Comparison of ENCODE assay signal across 10 mouse cellular contexts in the genomic region with DNA sequence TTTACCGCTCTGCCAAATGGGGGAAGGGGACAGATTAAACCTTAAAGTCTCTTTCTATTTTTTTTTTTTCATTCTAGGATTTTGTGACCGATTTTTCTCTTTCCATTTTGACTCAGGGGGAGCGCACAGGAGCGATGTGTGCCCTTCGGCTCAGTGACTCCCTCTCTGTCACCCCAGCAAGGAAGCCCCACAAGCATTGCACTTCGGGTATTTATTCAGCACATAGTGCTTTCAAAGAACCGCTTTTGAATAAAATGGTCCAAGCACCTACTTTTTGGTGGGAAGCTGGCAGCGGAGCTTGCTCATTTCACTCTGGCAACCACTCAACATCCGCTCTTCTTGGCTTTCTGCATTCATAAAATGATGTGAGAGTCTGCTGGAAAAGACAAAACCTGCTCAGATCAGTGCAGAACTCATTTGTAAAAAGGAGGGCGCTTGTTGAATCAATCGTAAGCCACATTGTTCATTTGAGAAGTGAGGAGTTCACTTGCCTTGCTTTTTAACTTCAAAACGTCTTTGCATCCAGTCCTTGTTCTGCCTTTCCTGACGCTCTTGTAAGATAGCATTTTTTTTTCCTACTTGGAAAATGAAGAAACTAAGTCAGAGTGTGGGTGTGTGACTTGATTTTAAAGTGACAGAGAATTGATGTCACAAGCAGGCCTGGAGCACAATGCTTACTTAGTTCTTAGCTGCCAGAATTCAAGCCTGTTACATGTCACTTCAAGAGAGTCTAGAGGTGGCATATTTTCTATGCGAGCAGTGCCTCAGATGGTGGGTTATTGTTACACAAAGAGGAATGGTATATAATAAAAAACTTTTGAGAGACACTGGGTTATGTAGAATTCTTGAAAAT.
A peak's percentile ranks its signal among the peaks of the same experiment; 100 is the strongest.
DNase-seq lines count a peak whose midpoint lies in the region; ATAC-seq lines count a peak whose summit lies in the region.
"Had no signal": no experiment of that assay in that cellular context is flagged by ENCODE, and none has a peak within 500 bp of the region (broad histone marks: within the 10 kb centered on the region; RNA-seq: fewer than 3 reads in every experiment).

No protein-coding gene starts in this region.

- peaks cover 27% of the 10 kb centered on the region for H3K4me1 ChIP-seq in kidney, embryonic 15.5 days

- no peak overlapping the region for H3K4me3 ChIP-seq in kidney, embryonic 15.5 days (replicated peaks)
- H3K4me3 ChIP-seq: limb, embryonic 13.5 days had no signal

- H3K9me3 ChIP-seq in kidney, embryonic 15.5 days (replicated peaks) = no peaks in the 10 kb centered on the region
- H3K9me3 ChIP-seq: limb, embryonic 13.5 days had no signal

- H3K9ac ChIP-seq in kidney, embryonic 15.5 days = no peak overlapping the region
- H3K9ac ChIP-seq: limb, embryonic 13.5 days had no signal

- peak overlapping the region; percentile 45 for H3K27ac ChIP-seq in kidney, embryonic 15.5 days
- H3K27ac ChIP-seq: limb, embryonic 13.5 days had no signal

- H3K4me2 ChIP-seq in kidney, embryonic 15.5 days = no peak overlapping the region
- H3K4me2 ChIP-seq: limb, embryonic 13.5 days had no signal

- H3K27me3 ChIP-seq in kidney, embryonic 15.5 days = peaks cover 3% of the 10 kb centered on the region; the same call in 1 of the 2 replicates
- H3K27me3 ChIP-seq: limb, embryonic 13.5 days had no signal

- 74% methylated on average over 14 of the region's 14 CpGs for WGBS in kidney, embryonic 15.5 days

- no peak for ATAC-seq in kidney, embryonic 15.5 days (replicated peaks; ENCODE audit: low FRiP score)

- DNase-seq in kidney, adult 8-10 months = no peak
- DNase-seq in frontal cortex, postnatal 10 days (ENCODE audit: low spot score in 2 of 2) = peak; percentile 15 to 46
- peak; percentile 34 to 47 for DNase-seq in layer of hippocampus, postnatal 36 days
- DNase-seq in right cerebral cortex, adult 2 months (ENCODE audit: low spot score in 2 of 2) = peak; percentile 41 to 60
- DNase-seq in thymus, postnatal 25 days = no peak
- DNase-seq in embryo, embryonic 10 days (ENCODE audit: low spot score) = no peak
- DNase-seq in kidney, adult 18-20 months = no peak
- DNase-seq: cerebellum, adult 18-20 months had no signal

- H3K36me3 ChIP-seq in kidney, embryonic 15.5 days = no peaks in the 10 kb centered on the region
- H3K36me3 ChIP-seq: limb, embryonic 13.5 days had no signal

Comparison
In these comparisons a context has a peak if more than half of its experiments do, and no peak if none do; other contexts are left out.
1. DNase-seq: peak in frontal cortex, postnatal 10 days (2 of 2), layer of hippocampus, postnatal 36 days (2 of 2) and right cerebral cortex, adult 2 months (2 of 2); none in kidney, adult 8-10 months (0 of 2), thymus, postnatal 25 days (single experiment), embryo, embryonic 10 days (single experiment) and kidney, adult 18-20 months (single experiment).